Mouse (Mus musculus) urinary bladder, postnatal 25 days (tissue): ENCODE data around the gene Gnat3.
"Not testable (repeated sequence)": the region's sequence is repeated elsewhere in the genome, so short reads cannot be mapped to it uniquely, and the experiment has no call there.

Source experiments
- DNase-seq: peaks from one replicate; pipeline ENCODE4 v3.0.0; 2022; ENCODE audit warnings: low spot score

Gnat3 gene

DNA sequence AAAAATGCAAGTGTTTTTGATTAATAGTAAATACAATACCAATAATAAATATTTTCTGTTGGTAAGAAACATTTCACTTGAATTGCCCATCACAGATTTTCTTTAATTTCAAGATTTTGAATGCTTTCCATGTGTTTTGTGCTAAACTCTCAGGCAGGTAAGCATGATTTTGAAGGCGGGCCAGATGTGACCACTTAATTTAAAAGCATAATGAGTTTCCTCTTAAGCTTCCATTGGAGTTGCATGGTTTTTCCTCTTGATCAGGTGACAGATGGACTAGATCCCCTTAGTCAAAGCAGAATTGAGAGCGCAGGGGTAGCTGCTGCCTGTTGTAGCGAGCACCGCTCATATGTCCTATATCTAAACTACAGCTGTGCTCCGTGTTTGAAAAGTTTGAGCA is at the start of gene Gnat3:
Gnat3 (plus strand) TSS at position 301 of the 400 bp plus-strand sequence.
- no peak for DNase-seq

DNA sequence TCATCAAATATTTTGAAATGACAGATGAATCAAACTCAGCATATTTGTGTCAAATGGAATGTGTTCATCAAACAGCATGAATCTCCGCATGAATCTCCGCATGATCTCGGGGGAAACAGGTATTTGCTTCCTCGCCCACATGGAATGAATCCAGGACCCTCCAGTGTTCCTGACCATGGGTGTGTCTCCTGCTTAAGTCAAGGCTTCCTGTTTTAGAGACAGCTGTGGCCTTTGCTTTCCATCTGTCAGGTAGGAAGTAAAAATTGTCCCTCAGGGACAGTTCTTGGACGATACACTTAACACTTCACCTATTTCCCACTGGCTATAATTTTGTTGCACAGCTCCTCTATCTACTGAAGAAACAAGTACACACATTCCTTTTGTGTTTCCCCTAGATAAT is 43.4 kb upstream of the Gnat3 start:
- no peak for DNase-seq

DNA sequence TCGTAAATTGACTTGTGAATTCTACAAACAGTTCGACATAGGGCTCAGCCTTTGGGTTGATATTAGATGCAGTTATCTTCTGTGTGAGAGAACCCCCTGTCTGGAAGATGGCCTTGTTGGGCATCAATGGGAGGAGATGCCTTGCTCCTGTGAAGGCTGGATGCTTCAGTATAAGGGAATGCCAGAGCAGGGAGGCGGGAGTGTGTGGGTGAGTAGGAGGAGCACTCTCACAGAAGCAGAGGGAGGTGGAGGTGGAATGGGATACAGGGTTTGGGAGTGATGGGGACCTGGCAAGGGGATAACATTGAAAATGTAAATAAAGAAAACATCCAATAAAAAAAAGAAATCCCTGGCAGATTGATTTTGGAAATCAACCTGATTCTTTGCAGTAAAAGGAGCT is 38.7 kb upstream of the Gnat3 start:
- no peak for DNase-seq

DNA sequence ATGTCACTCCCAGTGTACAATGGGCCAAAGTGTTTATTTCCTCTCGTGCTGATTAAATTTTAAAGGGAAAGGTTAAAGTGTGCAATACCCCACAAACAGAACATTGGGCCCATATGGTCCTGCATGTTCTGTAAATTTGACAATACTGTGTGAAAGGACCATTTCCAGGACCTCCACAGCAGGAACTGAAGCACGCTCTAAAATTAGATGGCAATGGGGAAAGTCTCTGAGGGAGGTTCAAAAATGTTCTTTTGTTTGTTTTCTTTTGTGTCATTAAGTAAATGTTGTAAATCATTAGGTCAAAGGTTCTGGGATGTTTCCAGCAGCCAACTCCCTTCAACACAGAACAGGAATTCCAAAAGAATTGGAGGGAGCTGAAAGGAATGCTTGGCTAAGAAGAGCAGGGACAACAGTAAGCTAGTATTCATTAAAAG is 38.2 kb upstream of the Gnat3 start:
- no peak for DNase-seq

DNA sequence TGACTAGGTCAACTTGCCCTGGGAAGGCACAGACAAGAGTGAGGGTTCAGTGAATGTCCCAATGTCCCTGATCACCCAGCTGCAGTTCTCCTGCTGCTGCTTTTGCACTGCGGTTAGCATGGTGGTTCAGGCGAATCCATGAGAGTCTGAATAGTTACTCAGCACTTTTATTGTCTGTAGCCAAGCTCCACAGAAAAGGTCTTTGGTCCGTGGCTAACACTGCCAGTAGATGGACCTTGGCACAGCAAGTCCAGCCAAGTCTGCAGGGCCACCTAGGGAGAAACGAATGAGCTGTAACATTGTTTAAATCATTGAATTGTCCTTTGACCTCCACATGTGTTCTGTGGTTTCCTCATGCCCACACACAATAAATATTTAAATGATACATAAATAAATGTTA is 33.9 kb upstream of the Gnat3 start:
- no peak for DNase-seq

DNA sequence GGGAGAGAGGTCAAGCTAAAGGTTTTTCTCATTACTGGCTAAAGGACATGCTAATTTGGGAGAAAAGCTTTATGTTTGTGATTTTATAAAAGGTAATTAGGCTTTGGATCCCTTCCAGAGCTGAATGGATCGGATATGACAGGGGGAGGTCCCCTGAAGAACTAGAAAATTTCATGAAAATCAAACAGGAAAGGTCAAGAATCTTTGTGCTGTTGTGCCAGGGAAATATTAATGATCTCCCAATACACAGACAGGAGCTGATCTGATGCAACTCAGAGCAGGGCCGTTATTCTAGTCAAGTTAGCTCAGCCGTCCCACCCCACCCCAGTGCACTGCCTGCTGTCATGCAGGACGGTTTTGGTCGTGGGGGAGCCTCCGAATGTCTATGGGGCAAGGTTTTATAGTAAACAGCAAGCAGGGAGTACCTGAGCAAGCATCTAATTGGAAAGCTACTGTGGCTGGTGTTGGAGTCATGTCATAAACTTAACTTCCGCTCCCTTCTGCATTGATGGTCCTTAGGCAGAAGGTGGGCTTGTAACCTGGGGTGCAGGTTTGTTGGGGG is 33.3 kb upstream of the Gnat3 start:
- DNase-seq = no peak

DNA sequence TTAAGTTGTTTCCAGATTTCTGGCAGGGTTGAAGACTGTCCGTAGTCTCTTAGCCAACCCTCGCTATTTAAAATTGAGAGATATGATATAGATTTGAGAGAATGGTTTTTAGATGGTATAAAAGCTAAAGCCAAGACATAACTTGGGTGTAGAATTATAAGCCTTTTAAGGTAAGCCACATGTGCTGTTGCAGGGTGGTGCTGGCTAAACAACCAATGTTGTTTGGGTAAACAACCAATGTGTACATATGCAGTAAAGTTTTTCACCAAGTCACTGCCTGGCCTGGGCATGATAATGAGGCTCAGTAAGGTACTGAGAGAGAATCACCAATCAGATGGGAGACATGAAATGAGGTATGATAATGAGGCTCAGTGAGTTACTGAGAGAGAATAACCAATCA is 30.8 kb upstream of the Gnat3 start:
- not testable (repeated sequence) for DNase-seq

DNA sequence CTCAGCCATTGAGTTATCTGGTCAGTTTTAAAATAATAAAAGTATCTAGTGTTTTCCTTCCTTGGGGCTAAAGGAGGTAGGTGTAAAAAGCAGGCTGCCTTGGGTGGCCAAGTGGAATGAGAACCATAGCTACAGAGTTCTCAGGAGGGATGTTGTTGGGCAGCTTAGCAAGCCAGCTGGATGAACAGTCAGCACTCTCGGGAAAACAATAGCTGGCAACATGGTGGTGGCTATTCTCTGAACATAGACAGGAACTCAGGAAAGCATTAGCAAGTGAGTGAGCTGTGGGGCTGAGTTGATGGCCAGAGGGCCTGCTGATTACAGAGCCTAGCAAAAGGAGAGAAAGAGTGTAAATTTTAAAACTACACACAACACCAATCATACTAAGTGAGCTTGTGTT is 27.8 kb upstream of the Gnat3 start:
- no peak for DNase-seq

DNA sequence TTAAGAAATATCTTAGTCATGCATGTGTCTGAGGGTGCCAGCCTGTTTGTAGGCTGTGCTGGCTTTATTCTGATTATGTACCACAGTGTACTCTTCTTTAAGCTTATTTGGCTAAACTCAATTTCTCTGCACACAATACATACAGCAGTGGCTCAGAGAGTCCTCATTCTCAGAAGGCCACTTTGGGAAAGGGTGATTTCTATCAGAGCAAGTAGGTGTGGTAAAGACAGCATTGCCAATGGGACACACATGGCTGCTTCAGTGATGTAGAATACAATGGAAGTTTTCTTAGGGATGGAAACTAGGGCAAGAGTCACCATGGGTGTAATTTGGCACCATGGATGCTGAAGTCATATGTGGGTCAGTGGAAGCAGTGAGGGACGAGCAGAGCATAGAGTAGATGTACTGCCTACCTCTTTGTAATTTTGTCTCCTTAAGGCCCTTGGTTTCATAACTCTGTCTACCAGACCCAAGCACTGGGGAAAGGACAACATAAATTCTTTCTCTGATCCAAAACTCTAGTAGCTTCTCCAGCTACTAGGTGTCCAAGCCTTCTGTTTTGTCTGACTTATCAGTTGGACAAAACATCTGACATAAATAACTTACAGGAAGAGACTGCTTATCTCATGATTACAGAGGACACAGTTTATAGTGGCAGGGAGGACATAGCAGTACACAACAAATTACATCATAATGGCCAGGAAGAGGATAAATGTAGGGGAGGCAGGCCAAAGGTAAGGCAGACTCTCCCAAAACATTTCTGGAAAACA is 24.0 kb upstream of the Gnat3 start:
- no peak for DNase-seq

DNA sequence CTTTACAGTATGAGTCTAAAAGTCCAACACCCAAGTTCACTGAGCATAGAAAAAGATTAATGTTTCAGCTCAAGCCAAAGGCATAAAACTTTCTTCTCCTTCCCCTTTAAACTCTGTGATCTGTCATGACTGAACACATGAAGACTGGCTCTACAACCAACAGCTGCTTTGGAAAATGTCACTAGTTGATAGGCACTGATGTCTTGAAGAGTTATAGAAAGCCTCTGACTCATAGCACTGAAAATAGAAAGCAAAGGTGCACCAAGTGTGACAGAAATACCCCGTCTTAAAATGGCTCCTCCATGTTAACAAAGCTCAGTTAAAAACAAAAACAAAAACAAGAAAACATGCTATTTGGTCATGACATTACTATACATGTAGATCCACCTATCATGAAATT is 5.9 kb upstream of the Gnat3 start:
- no peak for DNase-seq

DNA sequence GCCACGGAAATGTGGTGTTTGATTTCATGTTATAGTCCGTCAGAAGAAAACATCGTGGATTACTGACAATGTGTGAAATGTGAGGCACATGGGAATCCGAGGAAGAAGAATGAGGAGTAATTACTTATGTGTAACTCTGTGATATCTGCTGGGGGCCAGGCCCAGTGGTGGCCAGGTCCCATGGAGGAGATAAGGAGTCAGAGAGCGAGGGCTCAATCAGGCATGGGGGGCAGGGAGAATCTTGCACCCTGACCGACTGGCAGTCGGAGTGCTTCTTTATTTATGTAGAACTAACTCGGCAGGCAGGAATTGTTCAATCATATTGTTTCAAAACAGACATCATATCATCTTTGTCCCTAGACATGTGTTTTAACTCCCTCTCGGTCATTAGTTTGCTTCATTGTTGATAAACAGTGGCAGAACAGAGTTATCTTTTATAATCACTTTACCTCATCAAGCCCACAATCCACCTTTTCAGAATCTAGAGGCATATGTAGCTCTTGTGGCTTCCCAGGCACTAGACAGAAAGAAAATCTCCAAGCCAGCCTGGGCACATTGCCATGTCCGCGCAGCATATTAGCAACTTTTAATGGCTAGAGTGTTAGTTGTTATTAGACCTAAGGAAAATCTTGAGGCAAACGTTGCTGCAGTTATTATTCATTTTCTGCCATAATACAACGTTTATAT is 7.5 kb downstream of the Gnat3 start:
- no peak for DNase-seq

DNA sequence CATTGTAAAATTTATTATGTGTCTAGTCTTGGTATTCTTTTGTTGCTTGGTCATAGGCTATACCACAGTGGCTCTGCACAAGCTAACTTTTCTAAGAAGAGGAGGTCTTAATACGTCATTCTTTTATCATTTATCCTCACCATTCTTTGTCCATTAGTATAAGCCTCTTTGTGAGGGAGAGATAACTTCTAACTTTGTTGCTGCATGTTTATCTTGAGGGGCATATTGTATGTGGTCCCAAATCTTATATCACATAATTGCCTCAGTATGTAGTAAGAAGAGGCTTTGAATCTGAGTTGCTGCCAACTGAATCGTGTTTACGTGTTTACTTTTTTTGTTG is 8.0 kb downstream of the Gnat3 start:
- DNase-seq = no peak

DNA sequence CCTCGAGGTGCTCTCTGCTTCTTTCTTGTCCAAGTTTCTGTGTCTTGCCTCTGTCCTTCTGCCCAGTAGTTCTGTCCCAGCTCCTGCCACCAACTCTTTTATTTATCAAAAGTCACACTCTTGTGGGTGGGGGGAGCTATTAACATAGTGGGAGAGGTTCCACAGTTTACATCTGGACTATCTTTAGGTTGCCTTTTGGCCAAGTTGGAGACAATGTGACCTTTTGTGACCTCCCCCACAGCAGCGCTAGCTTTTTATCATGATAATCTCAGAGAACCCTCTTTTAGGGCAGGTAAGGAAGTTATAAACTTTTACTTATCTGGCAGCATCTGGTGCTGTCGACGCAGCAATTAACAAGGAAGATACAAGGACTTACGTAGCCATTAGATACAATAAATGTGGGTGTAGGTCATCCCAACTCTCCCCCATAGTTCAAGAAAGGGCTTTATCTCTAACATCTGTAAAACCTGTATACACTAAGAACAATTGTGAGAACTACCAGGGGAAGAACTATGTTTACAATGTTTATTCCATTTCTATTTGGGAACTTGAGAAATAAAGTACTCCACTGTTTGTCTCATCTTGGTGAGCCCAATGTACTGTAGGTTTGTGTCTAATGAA is 18.3 kb downstream of the Gnat3 start:
- no peak for DNase-seq

DNA sequence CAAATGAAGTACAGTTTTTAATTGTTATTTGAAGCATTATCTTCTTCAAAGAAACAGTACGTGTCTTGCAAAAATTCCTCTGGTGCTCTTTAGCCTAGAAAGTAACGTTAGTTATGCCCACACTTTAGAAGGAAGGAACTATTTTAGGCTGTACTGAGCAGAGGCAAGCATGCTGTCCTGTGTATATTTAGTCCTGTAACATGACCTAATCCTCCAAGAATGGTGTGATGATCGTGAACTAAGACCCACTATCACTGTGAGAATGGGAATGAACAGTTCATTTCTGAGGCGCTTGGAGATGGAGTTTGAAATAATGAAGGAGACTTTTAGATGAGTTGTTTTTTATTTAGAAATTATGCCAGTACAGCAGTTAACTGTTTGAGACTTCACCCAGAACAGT is 20.4 kb downstream of the Gnat3 start:
- no peak for DNase-seq

DNA sequence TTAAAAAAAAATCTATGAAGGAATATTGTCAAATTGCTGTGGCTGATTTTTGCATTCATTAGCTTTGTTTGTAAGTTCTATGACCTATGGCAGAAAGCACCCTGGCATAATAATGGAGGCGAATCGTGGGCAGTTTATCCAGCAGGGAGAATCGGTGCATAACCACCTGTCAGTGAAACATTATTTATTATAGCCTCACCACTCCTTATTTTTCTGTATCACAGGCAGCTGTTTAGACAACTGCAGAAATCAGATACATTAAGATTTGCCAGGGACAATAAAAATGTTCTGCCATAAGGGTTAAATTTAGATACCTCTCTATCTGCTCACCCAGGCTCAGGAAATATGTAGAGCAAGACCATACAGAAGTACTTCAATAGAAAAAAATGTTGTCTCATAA is 22.2 kb downstream of the Gnat3 start:
- DNase-seq = no peak

DNA sequence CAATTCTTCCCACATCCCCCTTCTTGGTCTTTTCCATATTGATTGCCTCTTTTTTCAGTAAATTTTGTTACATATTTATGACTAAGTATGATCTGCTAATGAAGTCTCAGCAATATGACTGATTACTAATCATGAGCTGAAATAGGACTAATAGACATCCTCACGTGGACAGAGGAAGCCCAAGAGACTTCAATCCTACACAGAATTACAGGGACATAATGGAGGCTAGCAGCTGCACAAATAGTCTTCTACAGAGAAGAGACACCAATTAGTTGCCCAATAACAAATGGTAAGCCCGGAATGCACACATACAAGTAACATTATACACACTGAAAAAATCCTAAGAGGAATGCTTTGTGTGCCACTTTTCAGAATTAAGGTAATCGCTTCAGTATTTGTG is 24.3 kb downstream of the Gnat3 start:
- DNase-seq = no peak

DNA sequence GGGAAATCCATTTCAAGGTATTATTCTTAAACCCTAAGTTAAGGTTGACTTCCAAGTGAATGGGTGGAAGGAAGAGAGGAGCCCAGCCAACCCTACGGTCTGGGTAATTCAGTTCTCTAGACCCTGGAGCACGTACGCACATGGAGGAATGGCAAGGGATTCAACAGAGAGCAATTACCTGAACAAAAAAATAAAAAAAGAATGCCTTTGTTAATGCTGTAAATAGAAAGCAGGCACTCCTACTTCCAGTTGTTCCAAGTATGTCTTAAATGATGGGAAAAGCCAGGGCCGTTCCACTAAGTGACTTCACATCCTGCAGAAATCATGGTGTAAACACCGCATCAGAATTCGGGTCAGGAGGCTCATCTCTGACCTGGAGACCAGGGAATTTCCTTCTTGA is 28.3 kb downstream of the Gnat3 start:
- no peak for DNase-seq

DNA sequence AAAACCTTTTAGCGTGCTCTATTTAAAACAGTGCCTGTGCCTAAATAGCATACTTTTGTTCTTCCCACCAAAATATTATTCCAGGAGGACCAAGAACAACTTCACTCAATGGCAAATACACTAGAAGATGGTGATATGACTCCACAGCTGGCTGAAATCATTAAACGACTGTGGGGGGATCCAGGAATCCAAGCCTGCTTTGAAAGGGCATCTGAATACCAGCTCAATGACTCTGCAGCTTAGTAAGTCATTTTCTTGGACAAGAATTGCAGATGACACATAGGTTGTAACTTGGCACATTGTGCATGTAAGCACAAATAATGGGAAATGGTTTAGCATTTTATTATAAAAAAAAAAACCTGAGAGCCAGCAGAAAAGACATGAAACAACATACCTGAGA is 37.2 kb downstream of the Gnat3 start:
- DNase-seq = no peak

DNA sequence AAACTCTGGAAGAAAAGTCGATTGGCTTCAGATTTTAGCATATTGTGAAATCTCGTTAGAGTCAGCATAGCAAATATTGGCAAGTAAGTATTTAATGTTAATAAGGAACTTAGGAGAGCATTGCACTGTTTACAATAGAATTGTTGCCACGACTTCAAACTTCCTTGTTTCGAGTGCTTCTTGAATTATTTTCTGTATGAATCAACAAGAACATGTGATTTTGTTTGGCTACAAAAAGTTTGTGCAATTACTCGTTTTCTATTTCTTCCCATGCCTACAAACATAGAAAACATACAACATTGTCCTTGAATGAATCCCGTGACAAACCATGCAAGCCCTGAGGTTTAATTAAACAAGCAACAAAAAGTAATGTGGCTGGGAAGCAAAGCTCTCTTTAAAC is 37.8 kb downstream of the Gnat3 start:
- DNase-seq = no peak

DNA sequence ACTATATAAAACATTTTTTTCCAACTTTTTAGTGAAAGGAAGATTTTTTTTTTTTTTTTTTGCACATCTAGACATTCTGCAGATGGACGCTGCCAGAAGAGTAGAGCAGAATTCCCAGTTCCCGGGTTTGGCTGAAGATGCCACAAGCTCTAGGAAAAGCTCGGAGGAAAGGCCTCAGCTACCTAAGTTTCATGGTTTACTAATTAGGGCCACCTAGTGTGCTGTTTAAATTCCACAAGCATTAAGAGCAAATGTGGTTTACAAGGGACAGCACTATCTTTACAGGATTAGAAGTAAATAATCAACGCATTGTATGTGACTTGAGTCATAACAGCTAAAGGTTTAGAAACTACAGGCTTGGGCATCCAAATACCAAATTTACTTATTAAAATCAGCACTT is 39.3 kb downstream of the Gnat3 start:
- no peak for DNase-seq

DNA sequence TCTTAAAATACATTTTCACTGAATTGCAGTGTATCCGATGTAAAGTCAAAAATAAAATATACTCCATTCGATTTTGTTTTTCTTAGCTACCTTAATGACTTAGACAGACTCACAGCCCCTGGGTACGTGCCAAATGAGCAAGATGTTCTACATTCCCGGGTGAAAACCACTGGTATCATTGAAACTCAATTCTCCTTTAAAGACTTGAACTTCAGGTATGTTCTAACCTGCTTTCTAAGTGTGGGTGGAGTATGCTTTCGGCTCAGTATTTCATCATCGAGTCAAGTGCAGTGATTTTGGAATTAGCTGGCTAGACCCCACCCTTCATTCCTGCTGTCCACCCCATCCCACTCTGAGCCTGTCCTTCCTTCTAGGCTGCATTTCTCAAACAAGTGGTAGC is 41.3 kb downstream of the Gnat3 start:
- DNase-seq = no peak

DNA sequence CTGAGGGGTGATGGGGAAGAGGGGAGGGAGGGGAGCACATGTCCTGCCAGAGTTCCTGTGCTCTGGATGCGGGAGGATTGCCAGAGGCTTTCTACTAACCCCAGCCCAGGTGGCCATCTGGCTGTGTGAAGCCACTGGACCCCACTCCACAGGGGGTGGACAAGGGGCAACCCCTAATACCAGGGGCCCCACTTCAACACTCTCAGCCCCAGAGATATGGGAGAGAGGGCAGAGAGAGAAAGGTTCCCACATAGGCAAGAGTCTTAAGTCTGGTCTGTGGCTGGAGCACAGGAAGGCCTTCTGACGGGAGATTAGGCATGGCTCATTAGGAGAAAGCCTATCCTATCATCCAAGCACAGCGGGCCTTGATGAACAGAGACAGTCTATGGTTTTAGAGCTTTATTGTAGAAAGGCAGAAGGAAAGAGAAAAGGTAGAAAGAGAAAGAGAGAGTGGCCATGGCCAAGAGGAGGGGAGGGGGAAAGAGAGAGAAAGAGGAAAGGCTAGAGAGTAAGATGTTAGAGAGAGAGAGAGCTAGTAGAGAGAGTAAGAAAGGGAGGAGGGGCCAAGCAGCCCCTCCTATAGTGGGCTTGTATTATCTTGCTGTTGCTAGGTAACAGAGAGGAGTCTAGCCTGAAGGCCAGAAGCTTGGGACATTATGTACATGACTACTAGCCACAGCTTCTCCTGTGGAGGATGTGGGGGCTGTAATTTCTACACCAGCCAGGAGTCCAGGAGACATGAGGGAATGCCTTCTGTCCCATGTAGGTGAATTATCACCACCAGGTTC is 42.7 kb downstream of the Gnat3 start:
- no peak for DNase-seq
